Mouse (Mus musculus): ENCODE measurements at regions not wholly inside any gene's neighbourhood (a gene's known extent, or its start where the extent isn't known, plus 50 kb on each side); places are given as distances from the start of the nearest gene placed in this dataset.

GRCm38 (mm10) chr2:173930606-173931177 lies 145.4 kb upstream of the Stx16 start:
- DNase-seq: no peak

- no peak for DNase-seq
These were observed 140.4 kb upstream of the Stx16 start for GRCm38 (mm10) chr2:173935706-173936105.

- no peak for DNase-seq
These were observed 138.3 kb upstream of the Stx16 start for GRCm38 (mm10) chr2:173937531-173938439.

- DNase-seq: no peak
These were observed 137.7 kb upstream of the Stx16 start for GRCm38 (mm10) chr2:173938440-173938787.

- DNase-seq: no peak
These were observed 130.7 kb upstream of the Stx16 start for GRCm38 (mm10) chr2:173945441-173945840.

GRCm38 (mm10) chr2:173948586-173948985 lies 127.5 kb upstream of the Stx16 start:
- DNase-seq: no peak

GRCm38 (mm10) chr2:173950164-173950891 lies 125.8 kb upstream of the Stx16 start:
- no peak for DNase-seq

- DNase-seq: no peak
These were observed 110.0 kb upstream of the Stx16 start for GRCm38 (mm10) chr2:173966111-173966510.

GRCm38 (mm10) chr2:173970789-173971188 lies 105.3 kb upstream of the Stx16 start:
- no peak for DNase-seq

GRCm38 (mm10) chr2:173976314-173977053 lies 99.6 kb upstream of the Stx16 start:
- DNase-seq: no peak

GRCm38 (mm10) chr2:173977236-173978053 lies 98.7 kb upstream of the Stx16 start:
- DNase-seq: no peak

GRCm38 (mm10) chr2:173978138-173978765 lies 97.9 kb upstream of the Stx16 start:
- DNase-seq: no peak

- DNase-seq: no peak
These were observed 95.1 kb upstream of the Stx16 start for GRCm38 (mm10) chr2:173981036-173981435.

- no peak for DNase-seq
These were observed 88.6 kb upstream of the Stx16 start for GRCm38 (mm10) chr2:173987516-173987915.

GRCm38 (mm10) chr2:173987921-173988320 lies 88.2 kb upstream of the Stx16 start:
- DNase-seq: no peak

- no peak for DNase-seq
These were observed 87.3 kb upstream of the Stx16 start for GRCm38 (mm10) chr2:173988641-173989336.

GRCm38 (mm10) chr2:173990664-173991063 lies 85.4 kb upstream of the Stx16 start:
- DNase-seq: no peak

GRCm38 (mm10) chr2:173991447-173991846 lies 84.7 kb upstream of the Stx16 start:
- DNase-seq: no peak

GRCm38 (mm10) chr2:173992041-173992440 lies 84.1 kb upstream of the Stx16 start:
- no peak for DNase-seq

- DNase-seq: no peak
These were observed 82.6 kb upstream of the Stx16 start for GRCm38 (mm10) chr2:173993431-173993955.

Data from thymus, postnatal 4 days (tissue).